46 mouse cellular contexts compared by ENCODE assay signal in the genomic region with DNA sequence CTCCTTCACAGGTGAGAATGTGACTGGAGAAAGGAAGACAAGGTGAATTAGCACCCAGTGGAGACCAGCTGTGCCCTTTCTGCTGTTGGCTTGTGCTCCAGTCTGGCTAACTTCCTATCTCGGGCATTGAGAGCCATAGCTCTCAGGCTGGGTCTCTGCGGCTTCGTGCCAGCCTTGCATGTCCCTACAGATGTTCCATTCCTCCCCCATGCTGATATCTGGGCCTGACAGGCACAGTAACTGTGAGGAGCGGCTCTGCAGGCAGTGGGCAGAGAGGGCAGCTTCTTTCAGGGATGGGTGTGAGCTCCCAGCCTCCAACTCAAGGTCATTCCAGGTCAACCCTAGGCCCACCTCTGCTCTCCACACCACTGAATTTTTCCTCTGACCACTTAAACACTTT. TPM values are rescaled to one million over a fixed set of nuclear protein-coding genes. Genes with fewer than 3 reads are reported as not detected.
"Had no signal": no experiment of that assay in that cellular context is flagged by ENCODE, and none has a peak within 500 bp of the region (broad histone marks: within the 10 kb centered on the region; RNA-seq: fewer than 3 reads in every experiment).

No protein-coding gene starts in this region.

- H3K27ac ChIP-seq: left cerebral cortex, adult 2 months; limb, embryonic 10.5 days; limb, embryonic 12.5 days; limb, embryonic 13.5 days; limb, embryonic 15.5 days; liver, embryonic 12.5 days; liver, embryonic 13.5 days; liver, embryonic 14.5 days; liver, embryonic 15.5 days; lung, embryonic 15.5 days; macrophage; midbrain, embryonic 10.5 days; midbrain, embryonic 12.5 days; midbrain, embryonic 13.5 days; neural tube, embryonic 12.5 days; neural tube, embryonic 13.5 days had no signal

- H3K4me2 ChIP-seq: limb, embryonic 12.5 days; limb, embryonic 13.5 days; limb, embryonic 15.5 days; liver, embryonic 11.5 days; liver, embryonic 12.5 days; liver, embryonic 13.5 days; liver, embryonic 15.5 days; lung, embryonic 14.5 days; lung, embryonic 15.5 days; midbrain, embryonic 12.5 days; midbrain, embryonic 13.5 days; neural tube, embryonic 12.5 days; neural tube, embryonic 13.5 days had no signal

- DNase-seq: left cerebral cortex, postnatal 4 days; liver; liver, embryonic 13.5 days; liver, postnatal 0 days; lung, adult 18-20 months; lung, adult 2 months; lung, embryonic 14.5 days; lung, postnatal 10 days; lung, postnatal 14 days; lung, postnatal 36 days; lung, postnatal 4 days; midbrain, embryonic 14.5 days had no signal

- H3K9ac ChIP-seq: limb, embryonic 12.5 days; limb, embryonic 13.5 days; limb, embryonic 15.5 days; liver, embryonic 12.5 days; liver, embryonic 13.5 days; liver, embryonic 14.5 days; liver, embryonic 15.5 days; liver, postnatal 0 days; lung, embryonic 14.5 days; lung, embryonic 15.5 days; midbrain, embryonic 12.5 days; midbrain, embryonic 13.5 days; neural tube, embryonic 12.5 days; neural tube, embryonic 13.5 days had no signal

- ATAC-seq: liver, embryonic 12.5 days; liver, postnatal 0 days; lung, postnatal 0 days; midbrain, embryonic 13.5 days; midbrain, embryonic 16.5 days had no signal

- H3K4me3 ChIP-seq: left cerebral cortex, adult 2 months; limb, embryonic 10.5 days; limb, embryonic 12.5 days; limb, embryonic 13.5 days; limb, embryonic 15.5 days; liver, embryonic 12.5 days; liver, embryonic 13.5 days; liver, embryonic 15.5 days; lung, embryonic 15.5 days; megakaryocyte, embryonic 14.5 days; midbrain, embryonic 10.5 days; midbrain, embryonic 12.5 days; midbrain, embryonic 13.5 days; myocyte; neural tube, embryonic 12.5 days; neural tube, embryonic 13.5 days had no signal

- H3K4me1 ChIP-seq: liver, embryonic 12.5 days; liver, embryonic 13.5 days; liver, embryonic 15.5 days; lung, embryonic 15.5 days; megakaryocyte, embryonic 14.5 days; midbrain, embryonic 10.5 days; midbrain, embryonic 12.5 days; midbrain, embryonic 13.5 days; neural tube, embryonic 12.5 days; neural tube, embryonic 13.5 days had no signal

- H3K27me3 ChIP-seq: liver, embryonic 12.5 days; liver, embryonic 13.5 days; liver, embryonic 15.5 days; lung, embryonic 15.5 days; midbrain, embryonic 12.5 days; midbrain, embryonic 13.5 days; neural tube, embryonic 12.5 days; neural tube, embryonic 13.5 days had no signal

- H3K36me3 ChIP-seq: limb, embryonic 10.5 days; limb, embryonic 12.5 days; limb, embryonic 13.5 days; limb, embryonic 15.5 days; liver, embryonic 12.5 days; liver, embryonic 13.5 days; liver, embryonic 15.5 days; lung, embryonic 15.5 days; midbrain, embryonic 10.5 days; midbrain, embryonic 12.5 days; midbrain, embryonic 13.5 days; neural tube, embryonic 12.5 days; neural tube, embryonic 13.5 days had no signal

- H3K9me3 ChIP-seq: limb, embryonic 10.5 days; limb, embryonic 12.5 days; limb, embryonic 13.5 days; limb, embryonic 15.5 days; liver, embryonic 12.5 days; liver, embryonic 13.5 days; liver, embryonic 15.5 days; lung, embryonic 15.5 days; midbrain, embryonic 10.5 days; midbrain, embryonic 12.5 days; midbrain, embryonic 13.5 days; neural tube, embryonic 12.5 days; neural tube, embryonic 13.5 days had no signal

RNA-seq across cellular contexts. Expression of a gene that starts 31.2 kb away (rescaled TPM):
- total RNA-seq: megakaryocyte, adult 5-6 weeks; monocyte, adult 5-6 weeks had no signal
- polyA plus RNA-seq: liver, adult 2 months; liver, embryonic 13.5 days; liver, embryonic 16.5 days; liver, postnatal 0 days; macrophage; myocyte had no signal

RNA-seq across cellular contexts. Expression of a gene that starts 35.9 kb away (rescaled TPM):
- total RNA-seq: left cerebral cortex, adult 2 months; left cerebral cortex, adult 8-10 months; left cerebral cortex, postnatal 10 days; left cerebral cortex, postnatal 14 days; left cerebral cortex, postnatal 25 days; left cerebral cortex, postnatal 36 days; midbrain, postnatal 0 days had no signal
- polyA plus RNA-seq: limb, embryonic 10.5 days; limb, embryonic 11.5 days had no signal

RNA-seq across cellular contexts. Expression of a gene that starts 38.9 kb away (rescaled TPM):
- total RNA-seq: left cerebral cortex, adult 2 months; left cerebral cortex, adult 8-10 months; left cerebral cortex, postnatal 10 days; left cerebral cortex, postnatal 14 days; left cerebral cortex, postnatal 25 days; left cerebral cortex, postnatal 36 days; left cerebral cortex, postnatal 4 days; liver, adult 2 months; megakaryocyte, adult 5-6 weeks; midbrain, postnatal 0 days; monocyte, adult 5-6 weeks had no signal
- polyA plus RNA-seq: limb, embryonic 10.5 days; limb, embryonic 11.5 days; limb, embryonic 12.5 days; limb, embryonic 13.5 days; limb, embryonic 14.5 days; limb, embryonic 15.5 days; liver, adult 2 months; liver, embryonic 11.5 days; liver, embryonic 12.5 days; liver, embryonic 13.5 days; liver, embryonic 14.5 days; liver, embryonic 15.5 days; liver, embryonic 16.5 days; liver, postnatal 0 days; lung, adult 2 months; lung, embryonic 14.5 days; lung, embryonic 15.5 days; lung, embryonic 16.5 days; lung, postnatal 0 days; macrophage; midbrain, embryonic 10.5 days; midbrain, embryonic 12.5 days; midbrain, embryonic 13.5 days; midbrain, embryonic 14.5 days; midbrain, embryonic 16.5 days; midbrain, postnatal 0 days; myocyte; neural tube, embryonic 11.5 days; neural tube, embryonic 12.5 days; neural tube, embryonic 13.5 days had no signal

RNA-seq across cellular contexts. Expression of a gene that starts 46.0 kb away (rescaled TPM):
- total RNA-seq: left cerebral cortex, adult 2 months; left cerebral cortex, adult 8-10 months; left cerebral cortex, postnatal 10 days; left cerebral cortex, postnatal 25 days; left cerebral cortex, postnatal 4 days; monocyte, adult 5-6 weeks had no signal
- polyA plus RNA-seq: limb, embryonic 10.5 days; limb, embryonic 11.5 days; limb, embryonic 12.5 days; liver, adult 2 months had no signal

RNA-seq across cellular contexts. Expression of a gene that starts 58.2 kb away (rescaled TPM):
- total RNA-seq: left cerebral cortex, postnatal 4 days; megakaryocyte, adult 5-6 weeks; midbrain, postnatal 0 days; monocyte, adult 5-6 weeks had no signal
- polyA plus RNA-seq: limb, embryonic 10.5 days; limb, embryonic 11.5 days; limb, embryonic 12.5 days; liver, embryonic 11.5 days; liver, postnatal 0 days; macrophage; midbrain, embryonic 10.5 days; midbrain, embryonic 12.5 days; midbrain, embryonic 13.5 days; midbrain, embryonic 14.5 days; myocyte had no signal
